Mouse (Mus musculus) heart, embryonic 15.5 days (tissue): ENCODE measurements at regions not wholly inside any gene's neighbourhood (a gene's known extent, or its start where the extent isn't known, plus 50 kb on each side); places are given as distances from the start of the nearest gene placed in this dataset.
A peak's percentile ranks its signal among the peaks of the same experiment; 100 is the strongest.

Experiments used
- ATAC-seq: fragments of 200-750 bp; cut with Nextera tagmentation; replicated peaks from 2 replicates; pipeline ENCODE4 v1.8.0; 2017; ENCODE audit warnings: low read depth, moderate TSS enrichment; ENCODE audit not compliant: insufficient number of reproducible peaks, insufficient read depth, low FRiP score
- H3K27ac ChIP-seq: fragments of 300-500 bp; sonication (generic); 2 replicates; pipeline ENCODE4 v1.5.1; 2015; ENCODE audit warnings: mild to moderate bottlenecking, inconsistent platforms
- H3K27me3 ChIP-seq: fragments of 300-500 bp; sonication (generic); 2 replicates; pipeline ENCODE4 v1.6.1; 2015; ENCODE audit warnings: inconsistent platforms
- H3K36me3 ChIP-seq: fragments of 300-500 bp; sonication (generic); 2 replicates; pipeline ENCODE4 v1.6.1; 2015; ENCODE audit warnings: mild to moderate bottlenecking, inconsistent platforms
- H3K4me1 ChIP-seq: fragments of 300-500 bp; sonication (generic); replicated peaks from 2 replicates; pipeline ENCODE4 v1.6.1; 2015; ENCODE audit warnings: inconsistent platforms
- H3K4me2 ChIP-seq: fragments of 300-500 bp; sonication (generic); 2 replicates; pipeline ENCODE4 v1.6.1; 2015; ENCODE audit warnings: inconsistent platforms, mild to moderate bottlenecking, moderate library complexity
- H3K4me3 ChIP-seq: fragments of 300-500 bp; sonication (generic); 2 replicates; pipeline ENCODE4 v1.5.1; 2015; ENCODE audit warnings: mild to moderate bottlenecking, inconsistent platforms
- H3K9ac ChIP-seq: fragments of 300-500 bp; sonication (generic); 2 replicates; pipeline ENCODE4 v1.6.1; 2015; ENCODE audit warnings: mild to moderate bottlenecking, inconsistent platforms
- H3K9me3 ChIP-seq: fragments of 300-500 bp; sonication (generic); replicated peaks from 2 replicates; pipeline ENCODE4 v1.6.1; 2016; ENCODE audit warnings: inconsistent platforms
- WGBS: fragments of 180-500 bp; shearing (Covaris S2); methylation state at CpG from one replicate; pipeline ENCODE4 v1.1.7; 2015; ENCODE audit warnings: mixed read lengths; 5-methylcytosine and 5-hydroxymethylcytosine counted together

GRCm38 (mm10) chr1:61050346-61050745 lies 72.6 kb downstream of the Icos start:
- no peak overlapping the region for H3K4me2 ChIP-seq
- no peaks in the 10 kb centered on the region for H3K27me3 ChIP-seq
- 0 out of 2 replicates have a peak, but pooled peaks cover 2% of the 10 kb centered on the region for H3K4me1 ChIP-seq
- ATAC-seq = no peak
- H3K27ac ChIP-seq = no peak overlapping the region
- 87% methylated on average over 4 of the region's 4 CpGs for WGBS
- no peak overlapping the region for H3K4me3 ChIP-seq
- no peaks in the 10 kb centered on the region for H3K36me3 ChIP-seq
- no peak overlapping the region for H3K9ac ChIP-seq
- H3K9me3 ChIP-seq = no peaks in the 10 kb centered on the region

- Histone ChIP-seq H3K4me3 (no peak overlapping the region), H3K4me1 (0 out of 2 replicates have a peak, but pooled peaks cover 2% of the 10 kb centered on the region), H3K36me3 (no peaks in the 10 kb centered on the region), H3K9ac (no peak overlapping the region), H3K27ac (no peak overlapping the region), H3K9me3 (no peaks in the 10 kb centered on the region), H3K4me2 (no peak overlapping the region), H3K27me3 (no peaks in the 10 kb centered on the region)
- 64% methylated on average over 1 of the region's 1 CpGs for WGBS
- no peak for ATAC-seq
Observed at GRCm38 (mm10) chr1:61053676-61054075, 75.9 kb downstream of the Icos start.

- no peak for ATAC-seq
- H3K4me3 ChIP-seq = no peak overlapping the region
- no peak overlapping the region for H3K27ac ChIP-seq
- 0 out of 2 replicates have a peak, but pooled peaks cover 2% of the 10 kb centered on the region for H3K4me1 ChIP-seq
- H3K27me3 ChIP-seq = no peaks in the 10 kb centered on the region
- no peak overlapping the region for H3K4me2 ChIP-seq
- no peak overlapping the region for H3K9ac ChIP-seq
- H3K36me3 ChIP-seq = no peaks in the 10 kb centered on the region
- 85% methylated on average over 6 of the region's 6 CpGs for WGBS
- H3K9me3 ChIP-seq = no peaks in the 10 kb centered on the region
Observed at GRCm38 (mm10) chr1:61054391-61054790, 76.7 kb downstream of the Icos start.

- H3K9ac ChIP-seq = no peak overlapping the region
- H3K36me3 ChIP-seq = no peaks in the 10 kb centered on the region
- no peak for ATAC-seq
- H3K4me3 ChIP-seq = peak overlapping the region; percentile 25; the same call in 1 of the 2 replicates
- 6% methylated on average over 8 of the region's 8 CpGs for WGBS
- no peak overlapping the region for H3K27ac ChIP-seq
- no peaks in the 10 kb centered on the region for H3K9me3 ChIP-seq
- peak overlapping the region; percentile 54 for H3K4me2 ChIP-seq
- 0 out of 2 replicates have a peak, but pooled peaks cover 2% of the 10 kb centered on the region for H3K4me1 ChIP-seq
- H3K27me3 ChIP-seq = no peaks in the 10 kb centered on the region
Observed at GRCm38 (mm10) chr1:61055176-61055575, 77.4 kb downstream of the Icos start.

- H3K36me3 ChIP-seq = no peaks in the 10 kb centered on the region
- no peak overlapping the region for H3K27ac ChIP-seq
- ATAC-seq = no peak
- no peaks in the 10 kb centered on the region for H3K9me3 ChIP-seq
- no peaks in the 10 kb centered on the region for H3K27me3 ChIP-seq
- no peak overlapping the region for H3K4me3 ChIP-seq
- H3K4me1 ChIP-seq = 0 out of 2 replicates have a peak, but pooled peaks cover under 1% of the 10 kb centered on the region
- no peak overlapping the region for H3K4me2 ChIP-seq
- 57% methylated on average over 11 of the region's 11 CpGs for WGBS
- no peak overlapping the region for H3K9ac ChIP-seq
Observed at GRCm38 (mm10) chr1:61059910-61060536, 82.3 kb downstream of the Icos start.

- H3K4me1 ChIP-seq = no peaks in the 10 kb centered on the region
- no peaks in the 10 kb centered on the region for H3K27me3 ChIP-seq
- no peaks in the 10 kb centered on the region for H3K36me3 ChIP-seq
- no peak overlapping the region for H3K4me2 ChIP-seq
- no peak overlapping the region for H3K9ac ChIP-seq
- no peak for ATAC-seq
- 69% methylated on average over 3 of the region's 3 CpGs for WGBS
- H3K27ac ChIP-seq = no peak overlapping the region
- no peak overlapping the region for H3K4me3 ChIP-seq
- H3K9me3 ChIP-seq = no peaks in the 10 kb centered on the region
Observed at GRCm38 (mm10) chr1:61061892-61062460, 84.2 kb downstream of the Icos start.

GRCm38 (mm10) chr1:61068112-61068511 lies 90.4 kb downstream of the Icos start:
- Histone ChIP-seq H3K36me3 (no peaks in the 10 kb centered on the region), H3K4me2 (no peak overlapping the region), H3K9ac (no peak overlapping the region), H3K27me3 (no peaks in the 10 kb centered on the region), H3K27ac (no peak overlapping the region), H3K4me3 (no peak overlapping the region), H3K9me3 (no peaks in the 10 kb centered on the region), H3K4me1 (no peaks in the 10 kb centered on the region)
- 72% methylated on average over 6 of the region's 6 CpGs for WGBS
- ATAC-seq = no peak

GRCm38 (mm10) chr1:61074127-61074526 lies 96.4 kb downstream of the Icos start:
- Histone ChIP-seq H3K27ac (no peak overlapping the region), H3K9ac (no peak overlapping the region), H3K4me2 (no peak overlapping the region), H3K4me3 (no peak overlapping the region), H3K9me3 (no peaks in the 10 kb centered on the region), H3K36me3 (no peaks in the 10 kb centered on the region), H3K4me1 (no peaks in the 10 kb centered on the region), H3K27me3 (no peaks in the 10 kb centered on the region)
- no peak for ATAC-seq
- 87% methylated on average over 2 of the region's 2 CpGs for WGBS

- 67% methylated on average over 1 of the region's 1 CpGs for WGBS
- Histone ChIP-seq H3K4me2 (no peak overlapping the region), H3K4me3 (no peak overlapping the region), H3K9ac (no peak overlapping the region), H3K9me3 (no peaks in the 10 kb centered on the region), H3K27ac (no peak overlapping the region), H3K4me1 (no peaks in the 10 kb centered on the region), H3K36me3 (no peaks in the 10 kb centered on the region), H3K27me3 (no peaks in the 10 kb centered on the region)
- no peak for ATAC-seq
Observed at GRCm38 (mm10) chr1:61075335-61075734, 97.6 kb downstream of the Icos start.

- Histone ChIP-seq H3K4me2 (no peak overlapping the region), H3K27me3 (no peaks in the 10 kb centered on the region), H3K9me3 (no peaks in the 10 kb centered on the region), H3K4me1 (no peaks in the 10 kb centered on the region), H3K9ac (no peak overlapping the region), H3K4me3 (no peak overlapping the region), H3K27ac (no peak overlapping the region), H3K36me3 (no peaks in the 10 kb centered on the region)
- no peak for ATAC-seq
Observed at GRCm38 (mm10) chr1:61084732-61085131, 107.0 kb downstream of the Icos start.

- Histone ChIP-seq H3K27ac (no peak overlapping the region), H3K36me3 (no peaks in the 10 kb centered on the region), H3K4me2 (no peak overlapping the region), H3K27me3 (no peaks in the 10 kb centered on the region), H3K4me1 (no peaks in the 10 kb centered on the region), H3K9me3 (no peaks in the 10 kb centered on the region), H3K4me3 (no peak overlapping the region), H3K9ac (no peak overlapping the region)
- no peak for ATAC-seq
- 73% methylated on average over 5 of the region's 5 CpGs for WGBS
Observed at GRCm38 (mm10) chr1:61086811-61087210, 109.1 kb downstream of the Icos start.

GRCm38 (mm10) chr1:61090801-61091200 lies 113.1 kb downstream of the Icos start:
- 61% methylated on average over 1 of the region's 1 CpGs for WGBS
- no peak for ATAC-seq
- no peak overlapping the region for H3K27ac ChIP-seq

More at GRCm38 (mm10) chr1:61090801-61091200, 113.1 kb downstream of the Icos start:
- H3K9me3 ChIP-seq = no peaks in the 10 kb centered on the region
- no peaks in the 10 kb centered on the region for H3K4me1 ChIP-seq
- no peak overlapping the region for H3K4me2 ChIP-seq
- no peak overlapping the region for H3K9ac ChIP-seq
- H3K36me3 ChIP-seq = no peaks in the 10 kb centered on the region
- H3K4me3 ChIP-seq = no peak overlapping the region
- H3K27me3 ChIP-seq = no peaks in the 10 kb centered on the region
